Mouse (Mus musculus) heart, postnatal 10 days (tissue): ENCODE results near the gene Slc30a6. TPM values are rescaled to one million over a fixed set of nuclear protein-coding genes. Genes with fewer than 3 reads are reported as not detected.
A peak's percentile ranks its signal among the peaks of the same experiment; 100 is the strongest.

Experiments used
- DNase-seq, 2 experiments: peaks; one replicate each; pipeline ENCODE4 v3.0.0; 2021
- intact Hi-C: fragments of 180-260 bp; cut with DNase I; formaldehyde crosslinking; loops from one replicate; pipeline ENCODE4 v1.15.1; 2025
- total RNA-seq, 2 experiments: library from RNA; stranded (reverse); gene quantifications; 2 replicates each; pipeline ENCODE4 v1.2.3; 2021

The Slc30a6 gene
- total RNA-seq, result 10 to 100 TPM; 10.9 to 11.6 TPM

DNA sequence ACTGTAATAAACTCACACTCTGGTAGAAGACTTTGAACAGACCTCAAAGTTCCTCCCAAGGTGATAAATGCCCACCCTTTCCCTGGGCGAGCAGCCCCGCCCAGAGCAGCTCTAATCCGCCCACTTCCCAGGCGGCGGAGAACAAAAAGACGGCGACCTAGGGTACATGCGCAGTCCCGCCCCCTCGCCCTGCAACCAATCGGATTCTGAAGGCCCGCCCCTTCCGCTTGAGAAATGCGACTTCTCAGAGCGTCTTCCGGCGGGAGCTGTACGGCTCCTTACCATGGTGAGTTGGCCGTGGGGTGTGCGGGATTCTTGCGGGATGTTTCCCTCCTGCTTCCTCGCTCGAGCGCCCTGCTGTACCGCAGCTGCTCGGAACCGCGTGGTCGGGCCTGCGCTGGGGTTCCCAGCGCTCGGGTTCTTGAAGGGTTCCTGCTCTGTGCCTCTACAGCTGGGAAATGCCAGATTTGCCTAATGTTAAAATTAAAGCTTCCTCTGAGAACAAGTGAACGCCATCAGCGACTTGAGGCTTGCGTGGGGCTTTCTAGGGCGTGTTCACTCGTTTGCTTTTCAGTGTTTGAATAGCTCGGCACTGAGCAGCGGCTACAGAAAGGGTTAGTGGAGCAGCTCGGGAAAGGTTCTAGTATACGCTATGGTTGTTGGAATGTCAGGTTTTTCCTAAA is at the start of gene Slc30a6:
Slc30a6 (plus strand) TSS at position 226 of the 683 bp plus-strand sequence.
- intact Hi-C loops, result loop anchor here (10.0 kb wide), 1 partner anchor 371 kb away; no protein-coding TSS in a partner anchor
- peak; percentile 97 to 98 for DNase-seq

- no peak for DNase-seq
- intact Hi-C loops, result no loop called here
Measured at GRCm38 (mm10) chr17:74363592-74363991, 31.8 kb upstream of the Slc30a6 start.

DNA sequence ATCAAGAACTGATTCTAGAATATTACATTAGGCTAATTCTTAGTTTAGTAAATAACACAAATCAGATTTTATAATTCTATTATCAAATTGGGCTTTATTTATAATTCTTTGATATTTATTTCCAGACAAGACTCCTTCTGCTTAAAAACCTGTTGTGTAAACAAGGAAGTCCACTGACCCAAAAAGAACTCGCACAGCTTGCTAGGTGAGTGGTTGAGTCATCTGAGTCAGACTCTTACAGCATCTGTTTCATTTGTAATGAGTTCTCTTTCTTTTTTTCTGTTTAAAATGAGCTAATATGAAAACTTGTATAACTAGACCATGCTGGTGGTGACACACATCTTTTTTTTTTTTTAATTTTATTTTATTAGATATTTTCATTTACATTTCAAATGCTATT is 18.5 kb upstream of the Slc30a6 start:
- intact Hi-C loops, result no loop called here
- DNase-seq, result no peak

- no peak for DNase-seq
- intact Hi-C loops, result no loop called here
Measured at GRCm38 (mm10) chr17:74386657-74387056, 8.8 kb upstream of the Slc30a6 start.

DNA sequence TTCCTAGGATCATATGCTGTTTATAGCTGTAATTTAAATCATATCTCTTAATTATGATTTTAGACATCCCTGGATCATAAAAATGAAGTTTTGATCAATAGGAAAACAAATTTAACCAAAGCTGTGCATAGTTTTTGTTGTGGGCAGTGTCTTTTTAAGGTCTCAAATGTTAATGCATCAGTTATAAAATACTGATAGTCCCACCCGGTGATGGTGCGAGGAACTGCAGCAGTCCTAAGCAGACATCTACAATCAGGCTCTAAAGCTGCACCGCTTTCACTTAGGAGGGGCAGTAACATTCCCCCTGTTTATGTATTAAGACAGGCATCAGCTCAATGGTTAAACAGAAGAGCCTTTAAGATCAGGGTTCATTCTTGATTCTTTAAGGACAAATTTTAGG is 5.6 kb upstream of the Slc30a6 start:
- peak in 1 of 2 experiments; percentile 9 for DNase-seq
- intact Hi-C loops, result loop anchor here (5.0 to 10.0 kb wide), 2 partner anchors 73 to 365 kb away; no protein-coding TSS in a partner anchor

DNA sequence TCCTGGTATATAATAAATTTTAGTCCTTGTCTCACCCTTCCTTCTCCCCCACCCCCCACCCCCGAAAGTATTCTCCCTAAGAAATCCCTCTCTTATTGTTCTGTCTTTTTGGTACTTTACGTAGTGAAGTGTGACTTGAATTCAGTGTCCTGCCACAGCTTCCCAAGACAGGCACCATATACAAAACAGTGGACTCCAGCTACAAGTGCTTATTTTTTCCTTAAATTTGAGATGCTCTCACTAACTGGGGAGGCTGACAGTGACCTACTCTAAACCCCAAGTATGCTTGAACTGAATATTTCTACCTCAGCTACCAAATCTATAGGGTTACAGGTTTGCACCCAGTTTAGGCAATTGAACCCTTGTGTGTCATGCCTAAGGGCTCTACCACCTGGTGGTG is 1.0 kb upstream of the Slc30a6 start:
- intact Hi-C loops, result loop anchor here (5.0 to 10.0 kb wide), 2 partner anchors 77 to 370 kb away; no protein-coding TSS in a partner anchor
- DNase-seq, result no peak

DNA sequence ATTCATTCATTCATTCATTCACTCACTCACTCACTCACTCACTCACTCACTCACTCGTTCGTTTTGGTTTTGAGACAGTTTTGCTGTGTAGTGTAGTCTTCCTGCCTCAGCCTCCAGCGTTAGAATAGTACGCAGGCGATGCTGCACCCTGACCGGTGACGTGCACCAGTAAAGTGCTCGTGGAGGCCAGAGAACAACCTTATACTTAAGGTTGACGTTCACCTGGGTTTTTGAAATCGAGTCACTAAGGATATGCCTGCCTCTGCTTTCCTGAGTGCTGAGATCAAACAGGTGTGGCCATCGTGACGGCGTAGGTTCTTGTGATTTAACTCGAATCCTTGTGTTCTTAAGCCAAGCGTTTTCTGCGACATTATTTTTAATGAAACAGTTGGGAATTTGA is 553 bp upstream of the Slc30a6 start:
- DNase-seq, result peak in 1 of 2 experiments; percentile 9
- intact Hi-C loops, result loop anchor here (5.0 to 10.0 kb wide), 2 partner anchors 78 to 370 kb away; no protein-coding TSS in a partner anchor

DNA sequence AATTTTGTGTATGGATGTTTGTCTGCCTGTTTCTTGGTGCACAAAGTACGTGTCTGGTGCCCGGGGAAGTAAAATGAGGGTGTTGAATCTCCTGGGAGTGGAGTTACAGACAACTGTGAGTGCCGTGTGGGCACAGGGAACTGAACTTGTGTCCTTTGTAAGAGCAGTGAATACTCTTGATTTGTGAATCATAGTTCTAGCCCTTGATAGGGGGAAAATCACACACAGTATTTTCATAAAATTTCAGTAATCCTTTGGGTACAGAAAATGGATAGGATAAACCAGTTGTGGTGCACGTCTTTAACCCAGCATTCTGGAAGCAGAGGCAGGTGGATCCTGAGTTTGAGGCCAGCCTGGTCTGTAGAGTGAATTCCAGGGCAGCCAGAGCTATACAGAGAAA is 1.4 kb downstream of the Slc30a6 start:
- DNase-seq, result no peak
- intact Hi-C loops, result loop anchor here (10.0 kb wide), 1 partner anchor 372 kb away; no protein-coding TSS in a partner anchor

GRCm38 (mm10) chr17:74397173-74397572 is 1.8 kb downstream of the Slc30a6 start:
- intact Hi-C loops, result loop anchor here (10.0 kb wide), 1 partner anchor 372 kb away; no protein-coding TSS in a partner anchor
- DNase-seq, result no peak

GRCm38 (mm10) chr17:74402486-74403222 is 7.2 kb downstream of the Slc30a6 start:
- no peak for DNase-seq
- intact Hi-C loops, result no loop called here

- no peak for DNase-seq
- intact Hi-C loops, result no loop called here
Measured at GRCm38 (mm10) chr17:74406487-74406886, 11.1 kb downstream of the Slc30a6 start.

- no peak for DNase-seq
- intact Hi-C loops, result loop anchor here (2.0 kb wide), 1 partner anchor 77 kb away; no protein-coding TSS in a partner anchor
Measured at GRCm38 (mm10) chr17:74409722-74410121, 14.3 kb downstream of the Slc30a6 start.

GRCm38 (mm10) chr17:74413324-74413723 is 17.9 kb downstream of the Slc30a6 start:
- intact Hi-C loops, result no loop called here
- DNase-seq, result no peak

DNA sequence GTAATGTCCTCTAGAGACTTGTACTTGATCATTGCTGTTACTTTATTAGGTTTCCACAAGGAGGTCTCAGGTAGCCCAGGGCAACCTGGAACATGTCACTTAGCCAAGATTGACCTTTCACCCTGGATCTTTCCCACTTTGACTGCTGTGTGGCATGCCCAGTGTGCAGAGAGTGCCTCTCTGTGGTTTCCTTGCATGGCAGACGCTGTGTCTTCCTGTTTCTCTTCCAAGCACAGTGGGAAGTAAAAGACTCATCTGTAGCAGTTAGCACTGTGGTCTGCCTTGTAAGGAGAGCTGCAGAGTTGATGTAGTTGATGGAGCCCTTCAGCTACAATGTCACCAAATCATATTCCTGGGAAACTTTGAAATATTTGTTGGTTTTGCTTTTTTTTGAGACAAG is 19.3 kb downstream of the Slc30a6 start:
- intact Hi-C loops, result no loop called here

GRCm38 (mm10) chr17:74416841-74417360 is 21.5 kb downstream of the Slc30a6 start:
- intact Hi-C loops, result no loop called here
- DNase-seq, result no peak

More for the DNA sequence above, 19.3 kb downstream of the Slc30a6 start:
- DNase-seq, result no peak

GRCm38 (mm10) chr17:74418171-74418570 is 22.8 kb downstream of the Slc30a6 start:
- intact Hi-C loops, result no loop called here

GRCm38 (mm10) chr17:74420656-74421055 is 25.2 kb downstream of the Slc30a6 start:
- no peak for DNase-seq
- intact Hi-C loops, result no loop called here

More at GRCm38 (mm10) chr17:74418171-74418570, 22.8 kb downstream of the Slc30a6 start:
- DNase-seq, result no peak

DNA sequence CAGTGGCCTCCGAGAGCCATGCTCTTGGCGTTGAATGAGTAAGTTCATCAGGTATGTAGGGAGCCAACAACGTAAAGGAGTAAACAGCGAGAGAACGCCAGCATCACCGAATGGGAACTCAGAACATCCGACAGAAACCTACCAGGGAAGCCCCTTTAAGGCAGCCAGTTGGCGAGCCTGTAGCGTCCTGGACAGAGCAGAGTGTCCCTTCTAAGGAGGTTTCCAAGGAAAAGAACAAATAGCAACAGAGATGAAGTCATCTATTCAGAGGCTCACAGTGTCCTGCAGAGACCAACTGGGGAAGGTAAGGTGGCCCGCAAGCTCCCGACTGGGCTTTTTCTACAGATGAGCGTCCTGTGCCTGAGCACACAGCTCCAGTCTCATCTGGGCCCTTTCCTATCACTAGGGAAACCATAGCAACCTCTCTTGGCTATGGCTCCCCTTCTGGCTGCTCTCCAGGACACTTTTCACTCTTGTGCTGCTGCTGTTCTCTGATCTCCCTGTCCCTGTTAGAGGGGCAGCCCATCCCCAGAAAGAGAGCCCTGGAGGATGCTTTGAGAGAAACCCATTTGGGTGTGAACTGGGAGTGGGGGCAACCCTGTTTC is 29.1 kb downstream of the Slc30a6 start:
- DNase-seq, result peak; percentile 41 to 46
- intact Hi-C loops, result no loop called here

DNA sequence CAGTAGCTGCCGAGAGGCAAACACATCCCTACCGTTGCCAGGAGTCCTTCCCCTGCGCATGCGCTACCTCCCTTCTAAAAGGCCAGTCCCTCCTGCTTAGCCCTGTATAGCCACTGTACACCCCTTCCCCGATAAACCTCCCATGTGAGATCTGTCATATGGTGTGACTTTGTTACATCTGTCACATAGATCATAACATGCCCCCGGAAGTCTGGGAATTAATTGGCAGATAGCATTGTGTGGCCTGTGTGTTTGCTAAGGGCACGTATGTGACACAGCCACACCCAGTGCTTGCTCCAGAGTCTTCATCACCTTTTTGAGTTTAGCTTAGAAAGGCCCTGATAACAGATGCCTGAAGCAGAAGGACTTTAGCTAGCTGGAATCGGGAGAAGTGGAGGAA is 34.7 kb downstream of the Slc30a6 start:
- DNase-seq, result no peak
- intact Hi-C loops, result no loop called here

GRCm38 (mm10) chr17:74431481-74431880 is 36.1 kb downstream of the Slc30a6 start:
- no peak for DNase-seq
- intact Hi-C loops, result no loop called here

DNA sequence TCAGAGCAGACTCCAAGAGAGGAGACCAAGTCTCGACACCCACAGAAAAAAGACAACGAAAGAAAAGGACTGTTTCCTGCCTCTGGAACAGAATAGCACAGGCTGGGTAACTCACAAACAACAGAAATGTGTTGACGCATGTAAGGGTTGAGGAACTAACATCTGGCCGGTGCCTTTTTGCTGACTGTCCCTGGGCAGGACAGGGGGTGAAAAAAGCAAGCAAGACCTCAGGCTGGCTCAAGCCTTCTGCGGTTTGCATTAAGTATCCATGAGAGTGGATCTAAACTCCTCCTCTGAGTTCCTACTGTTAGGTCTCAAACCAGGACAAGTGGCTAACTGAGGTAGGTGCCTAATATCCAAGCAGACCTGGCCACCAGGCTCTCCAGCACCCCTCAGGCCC is 37.2 kb downstream of the Slc30a6 start:
- DNase-seq, result no peak

More for the DNA sequence above, 37.2 kb downstream of the Slc30a6 start:
- intact Hi-C loops, result no loop called here
